Comparison of ENCODE assay signal across 12 mouse cellular contexts in genomic region chr12:102645911-102646585, GRCm38 (mm10). TPM values are rescaled to one million over a fixed set of nuclear protein-coding genes. Genes with fewer than 3 reads are reported as not detected.
DNase-seq lines count a peak whose midpoint lies in the region; ATAC-seq lines count a peak whose summit lies in the region.
"Had no signal": no experiment of that assay in that cellular context is flagged by ENCODE, and none has a peak within 500 bp of the region (broad histone marks: within the 10 kb centered on the region; RNA-seq: fewer than 3 reads in every experiment).

No protein-coding gene starts in this region.

- no peak overlapping the region for H3K9ac ChIP-seq in liver, embryonic 16.5 days (ENCODE audit: low read depth, low read length)
- no peak overlapping the region for H3K9ac ChIP-seq in forebrain, embryonic 14.5 days (ENCODE audit: low read length)
- H3K9ac ChIP-seq: embryonic facial prominence, embryonic 15.5 days; forebrain, embryonic 15.5 days had no signal

- no peaks in the 10 kb centered on the region for H3K9me3 ChIP-seq in liver, embryonic 16.5 days (replicated peaks; ENCODE audit: control insufficient read depth, low read length)
- no peaks in the 10 kb centered on the region for H3K9me3 ChIP-seq in forebrain, embryonic 14.5 days (replicated peaks; ENCODE audit: control insufficient read depth, low read length)
- H3K9me3 ChIP-seq: embryonic facial prominence, embryonic 15.5 days; forebrain, embryonic 15.5 days had no signal

- peak; percentile 93 for DNase-seq in heart, adult 11 months
- no peak for DNase-seq in heart, postnatal 14 days
- DNase-seq in spleen, postnatal 36 days (ENCODE audit: low spot score in 2 of 2) = peak; percentile 59
- no peak for DNase-seq in spleen, postnatal 14 days (ENCODE audit: low spot score in 2 of 2)
- DNase-seq in urinary bladder, postnatal 25 days (ENCODE audit: low spot score) = no peak
- DNase-seq in embryo, embryonic 10 days (ENCODE audit: low spot score) = no peak
- no peak for DNase-seq in forebrain, embryonic 14.5 days (ENCODE audit: low spot score)

- peak overlapping the region; percentile 83 for H3K27ac ChIP-seq in liver, embryonic 16.5 days (ENCODE audit: low read length)
- no peak overlapping the region for H3K27ac ChIP-seq in forebrain, embryonic 14.5 days (ENCODE audit: low read depth, low read length)
- H3K27ac ChIP-seq: embryonic facial prominence, embryonic 15.5 days; forebrain, embryonic 15.5 days had no signal

- WGBS in liver, embryonic 16.5 days (ENCODE audit: insufficient replicate concordance) = 35% methylated on average over 6 of the region's 6 CpGs
- 84% methylated on average over 6 of the region's 6 CpGs for WGBS in forebrain, embryonic 14.5 days

- ATAC-seq in liver, embryonic 16.5 days (ENCODE audit: low read depth) = no peak
- no peak for ATAC-seq in forebrain, embryonic 14.5 days
- ATAC-seq: forebrain, embryonic 15.5 days; inflammation-experienced regulatory T-cells, adult 6 months had no signal

- intact Hi-C loops in heart, postnatal 14 days (cut with DNase I) = no loop called here

- no peaks in the 10 kb centered on the region for H3K36me3 ChIP-seq in liver, embryonic 16.5 days (ENCODE audit: control insufficient read depth, insufficient read depth)
- no peaks in the 10 kb centered on the region for H3K36me3 ChIP-seq in forebrain, embryonic 14.5 days (ENCODE audit: control insufficient read depth, insufficient read depth, low read length)
- H3K36me3 ChIP-seq: embryonic facial prominence, embryonic 15.5 days; forebrain, embryonic 15.5 days had no signal

- no peaks in the 10 kb centered on the region for H3K27me3 ChIP-seq in liver, embryonic 16.5 days (ENCODE audit: control insufficient read depth, insufficient read depth, low read depth, low read length)
- H3K27me3 ChIP-seq in forebrain, embryonic 14.5 days (replicated peaks; ENCODE audit: control insufficient read depth, insufficient read depth, low read length) = no peaks in the 10 kb centered on the region
- H3K27me3 ChIP-seq: embryonic facial prominence, embryonic 15.5 days; forebrain, embryonic 15.5 days had no signal

- no peak overlapping the region for H3K4me3 ChIP-seq in liver, embryonic 16.5 days (ENCODE audit: low read depth, low read length)
- no peak overlapping the region for H3K4me3 ChIP-seq in forebrain, embryonic 14.5 days (ENCODE audit: low read depth, low read length)
- H3K4me3 ChIP-seq: embryonic facial prominence, embryonic 15.5 days; forebrain, embryonic 15.5 days had no signal

- peaks cover 24% of the 10 kb centered on the region for H3K4me1 ChIP-seq in liver, embryonic 16.5 days (ENCODE audit: control insufficient read depth, low read depth, low read length)
- peaks cover under 1% of the 10 kb centered on the region for H3K4me1 ChIP-seq in forebrain, embryonic 14.5 days (ENCODE audit: control insufficient read depth, insufficient read depth, low read length)

- no peak overlapping the region for H3K4me2 ChIP-seq in liver, embryonic 16.5 days (ENCODE audit: low read depth, low read length)
- no peak overlapping the region for H3K4me2 ChIP-seq in forebrain, embryonic 14.5 days (ENCODE audit: low read length)
- H3K4me2 ChIP-seq: embryonic facial prominence, embryonic 15.5 days; forebrain, embryonic 15.5 days; midbrain, embryonic 11.5 days had no signal

RNA-seq across cellular contexts. Expression of gene Itpk1, which starts 58.7 kb away (rescaled TPM):
- 10 to 100 TPM; 10.7 to 13.0 TPM for total RNA-seq in heart, postnatal 14 days (2021)
- 4.8 and 5.5 TPM in 2 replicates for polyA plus RNA-seq in liver, embryonic 16.5 days (2015; fragmentation: Nextera tagmentation; extraction: Ambion mirVana)
- 47.1 and 57.5 TPM in 2 replicates for polyA plus RNA-seq in forebrain, embryonic 14.5 days (2014; fragmentation: Nextera tagmentation; extraction: Ambion mirVana)

Comparison
In these comparisons a context has a peak if more than half of its experiments do, and no peak if none do; other contexts are left out.
1. DNase-seq: peak in heart, adult 11 months (single experiment) and spleen, postnatal 36 days (2 of 2); none in heart, postnatal 14 days (0 of 2), spleen, postnatal 14 days (0 of 2), urinary bladder, postnatal 25 days (single experiment), embryo, embryonic 10 days (single experiment) and forebrain, embryonic 14.5 days (single experiment).